Comparison of ENCODE assay signal across 8 mouse cellular contexts in the genomic region with DNA sequence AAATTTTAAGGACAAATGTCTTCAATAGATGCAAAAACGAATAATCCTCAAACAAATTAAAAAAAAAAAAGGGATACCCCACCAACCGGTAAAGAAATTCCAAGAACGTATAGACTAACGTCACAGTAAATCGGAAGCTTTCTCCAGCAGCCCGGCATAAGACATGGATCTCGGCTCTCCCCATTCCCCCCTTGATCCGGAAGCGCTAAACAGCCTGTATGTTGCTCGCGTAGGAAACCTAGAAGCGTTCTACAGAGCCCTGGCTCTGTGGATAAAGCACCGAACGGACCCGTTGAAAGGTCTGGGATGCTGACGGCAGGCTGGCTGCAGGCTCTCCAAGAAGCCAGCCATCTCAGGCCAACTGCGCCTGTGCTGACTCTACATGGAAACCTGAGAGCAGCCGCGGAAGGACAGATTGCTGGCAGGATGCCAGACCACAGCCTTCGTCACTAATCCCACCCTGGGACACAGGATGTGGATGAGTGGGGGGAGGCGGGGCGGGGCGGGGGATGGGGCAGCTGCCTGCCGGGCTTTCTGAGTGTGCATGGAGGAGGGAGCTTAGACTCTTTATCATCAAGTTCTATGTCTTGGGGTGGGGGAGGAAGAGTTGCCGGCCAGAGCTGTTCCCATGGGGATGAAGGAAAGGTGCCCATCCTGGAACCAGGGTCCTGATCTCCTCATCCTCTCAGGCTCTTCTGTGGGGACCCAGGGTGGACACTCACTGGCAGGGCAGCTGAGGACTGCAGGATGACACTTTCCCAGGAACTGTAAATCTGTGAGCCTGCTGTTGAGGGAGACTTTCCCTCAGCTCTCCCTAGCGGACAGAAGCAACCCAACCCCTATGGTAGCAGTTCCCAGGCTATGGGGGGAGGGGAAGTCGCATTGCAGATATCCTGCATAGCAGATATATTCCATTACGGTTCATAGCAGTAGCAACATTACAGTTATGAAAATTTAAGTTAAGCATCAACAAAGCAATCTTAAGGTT. TPM values are rescaled to one million over a fixed set of nuclear protein-coding genes. Genes with fewer than 3 reads are reported as not detected.
DNase-seq lines count a peak whose midpoint lies in the region; ATAC-seq and TF ChIP-seq lines count a peak whose summit lies in the region.

No protein-coding gene starts in this region.

- H3K27me3 ChIP-seq in forebrain, embryonic 11.5 days (ENCODE audit: control insufficient read depth, insufficient read depth, low read length): no peaks in the 10 kb centered on the region
- H3K27me3 ChIP-seq in heart, embryonic 16.5 days (ENCODE audit: control insufficient read depth, insufficient read depth, low read length): no peaks in the 10 kb centered on the region
- H3K27me3 ChIP-seq in lung, embryonic 14.5 days (ENCODE audit: insufficient read depth, low read length): no peaks in the 10 kb centered on the region

- peak overlapping the region; percentile 89 for H3K27ac ChIP-seq in forebrain, embryonic 11.5 days (ENCODE audit: low read depth, low read length)
- peak overlapping the region; percentile 84 for H3K27ac ChIP-seq in heart, embryonic 16.5 days (ENCODE audit: low read length)
- peak overlapping the region; percentile 97 for H3K27ac ChIP-seq in lung, embryonic 14.5 days (ENCODE audit: low read depth)

- 6% methylated on average over 28 of the region's 28 CpGs for WGBS in forebrain, embryonic 11.5 days
- WGBS in heart, embryonic 16.5 days: 4% methylated on average over 28 of the region's 28 CpGs
- 1% methylated on average over 28 of the region's 28 CpGs for WGBS in lung, embryonic 14.5 days

- peak overlapping the region; percentile 67 for H3K9ac ChIP-seq in forebrain, embryonic 11.5 days (ENCODE audit: low read length)
- peak overlapping the region; percentile 66 for H3K9ac ChIP-seq in heart, embryonic 16.5 days (ENCODE audit: low read length)
- H3K9ac ChIP-seq in lung, embryonic 14.5 days: peak overlapping the region; percentile 49

- ATAC-seq in forebrain, embryonic 11.5 days (replicated peaks; ENCODE audit: low FRiP score): peak; percentile 91
- ATAC-seq in heart, embryonic 16.5 days (replicated peaks; ENCODE audit: extremely low read depth, insufficient read depth, low FRiP score): peak; percentile 86
- ATAC-seq in lung, embryonic 14.5 days (ENCODE audit: insufficient read depth): peak; percentile 94

- peak; percentile 57 for TF ChIP-seq CTCF in lung, embryonic 14.5 days (IDR thresholded peaks at IDR 0.05; ENCODE audit: low read depth)

- H3K36me3 ChIP-seq in forebrain, embryonic 11.5 days (ENCODE audit: control insufficient read depth, insufficient read depth, low read length): no peaks in the 10 kb centered on the region
- no peaks in the 10 kb centered on the region for H3K36me3 ChIP-seq in heart, embryonic 16.5 days (ENCODE audit: control insufficient read depth, insufficient read depth)
- H3K36me3 ChIP-seq in lung, embryonic 14.5 days (ENCODE audit: insufficient read depth): no peaks in the 10 kb centered on the region

- H3K9me3 ChIP-seq in forebrain, embryonic 11.5 days (ENCODE audit: control insufficient read depth, low read length): no peaks in the 10 kb centered on the region
- H3K9me3 ChIP-seq in heart, embryonic 16.5 days (replicated peaks; ENCODE audit: control insufficient read depth, low read length): no peaks in the 10 kb centered on the region
- no peaks in the 10 kb centered on the region for H3K9me3 ChIP-seq in lung, embryonic 14.5 days (ENCODE audit: low read depth, low read length)

- H3K4me2 ChIP-seq in forebrain, embryonic 11.5 days (ENCODE audit: low read depth, low read length, severe bottlenecking): peak overlapping the region; percentile 62
- peak overlapping the region; percentile 73 for H3K4me2 ChIP-seq in heart, embryonic 16.5 days (ENCODE audit: low read depth, low read length)
- H3K4me2 ChIP-seq in lung, embryonic 14.5 days: peak overlapping the region; percentile 63

- peaks cover 13% of the 10 kb centered on the region; the same call in 1 of the 2 replicates for H3K4me1 ChIP-seq in forebrain, embryonic 11.5 days (replicated peaks; ENCODE audit: control insufficient read depth, insufficient read depth, low read length)
- peaks cover 10% of the 10 kb centered on the region for H3K4me1 ChIP-seq in heart, embryonic 16.5 days (ENCODE audit: control insufficient read depth, insufficient read depth, low read length)
- peaks cover 12% of the 10 kb centered on the region for H3K4me1 ChIP-seq in lung, embryonic 14.5 days (ENCODE audit: insufficient read depth)

- H3K4me3 ChIP-seq in forebrain, embryonic 11.5 days (ENCODE audit: low read depth, low read length): peak overlapping the region; percentile 32
- peak overlapping the region; percentile 51 for H3K4me3 ChIP-seq in heart, embryonic 16.5 days (ENCODE audit: low read length)
- peak overlapping the region; percentile 34 for H3K4me3 ChIP-seq in lung, embryonic 14.5 days (ENCODE audit: low read depth, low read length)

- DNase-seq in CD4-positive helper T cell, adult 2 months (ENCODE audit: low read depth, low spot score): peak; percentile 78
- peak; percentile 62 for DNase-seq in adipocyte (ENCODE audit: low spot score)
- DNase-seq in forebrain, embryonic 11.5 days (ENCODE audit: low spot score): peak; percentile 97
- peak; percentile 95 for DNase-seq in kidney, postnatal 10 days
- peak; percentile 99 for DNase-seq in lung, embryonic 14.5 days
- peak; percentile 54 for DNase-seq in ovary, postnatal 10 days (ENCODE audit: low spot score)
- peak; percentile 69 for DNase-seq in urinary bladder, postnatal 10 days (ENCODE audit: low spot score)

RNA-seq across cellular contexts. Expression of gene Prr5, which starts 15.1 kb away (rescaled TPM):
- polyA plus RNA-seq in forebrain, embryonic 11.5 days (2014; fragmentation: Nextera tagmentation; extraction: Ambion mirVana): 10.0 and 12.3 TPM in 2 replicates
- polyA plus RNA-seq in heart, embryonic 16.5 days (2015; fragmentation: Nextera tagmentation; extraction: Ambion mirVana): 11.3 and 14.8 TPM in 2 replicates
- 24.5 and 27.8 TPM in 2 replicates for polyA plus RNA-seq in lung, embryonic 14.5 days (2014; fragmentation: Nextera tagmentation; extraction: Ambion mirVana)

Comparison
In these comparisons a context has a peak if more than half of its experiments do, and no peak if none do; other contexts are left out.
1. Peak in every context shown above with its lines: DNase-seq, ATAC-seq, H3K4me3 ChIP-seq and H3K27ac ChIP-seq.